Mouse (Mus musculus) left cerebral cortex, postnatal 4 days (tissue): ENCODE measurements around the gene Plekhh1. TPM values are rescaled to one million over a fixed set of nuclear protein-coding genes. Genes with fewer than 3 reads are reported as not detected.

ENCODE experiments used
- DNase-seq: peaks from one replicate; pipeline ENCODE4 v3.0.0-alpha.2; 2022
- intact Hi-C: fragments of 180-260 bp; cut with DNase I; formaldehyde crosslinking; loops from one replicate; pipeline ENCODE4 v1.15.1; 2025
- total RNA-seq, 2 experiments: library from RNA; stranded (reverse); gene quantifications; 2 replicates each; pipeline ENCODE4 v1.2.3; 2021

Plekhh1 gene
- total RNA-seq, 2 experiments from 2014 or later: 3.3 to 3.5 TPM

GRCm38 (mm10) chr12:79069916-79070315 is 41.0 kb downstream of the Plekhh1 start:
- no peak for DNase-seq
- intact Hi-C loops: no loop called here

- no peak for DNase-seq
- intact Hi-C loops: no loop called here
Observed at GRCm38 (mm10) chr12:79070736-79071333, 41.9 kb downstream of the Plekhh1 start.

GRCm38 (mm10) chr12:79072576-79072975 is 43.6 kb downstream of the Plekhh1 start:
- DNase-seq: no peak
- intact Hi-C loops: no loop called here

- intact Hi-C loops: no loop called here
- DNase-seq: no peak
Observed at GRCm38 (mm10) chr12:79073362-79073761, 44.4 kb downstream of the Plekhh1 start.

GRCm38 (mm10) chr12:79089182-79089812 is 60.3 kb downstream of the Plekhh1 start, which contains the start of gene Pigh:
Gene Pigh (minus strand): TSS chr12:79089651.
- DNase-seq: peak; percentile 88
- intact Hi-C loops: loop anchor here (5.0 kb wide), 1 partner anchor 172 kb away; no protein-coding TSS in a partner anchor

GRCm38 (mm10) chr12:79092569-79092968 is 63.6 kb downstream of the Plekhh1 start:
- intact Hi-C loops: loop anchor here (5.0 kb wide), 1 partner anchor 70 kb away; no protein-coding TSS in a partner anchor
- DNase-seq: peak; percentile 10

- intact Hi-C loops: loop anchor here (2.0 kb wide), 1 partner anchor 178 kb away; no protein-coding TSS in a partner anchor
Observed at GRCm38 (mm10) chr12:79097106-79097752, 68.3 kb downstream of the Plekhh1 start.

GRCm38 (mm10) chr12:79103773-79104172 is 74.8 kb downstream of the Plekhh1 start:
- DNase-seq: no peak
- intact Hi-C loops: no loop called here

More at GRCm38 (mm10) chr12:79097106-79097752, 68.3 kb downstream of the Plekhh1 start:
- peak; percentile 30 for DNase-seq

GRCm38 (mm10) chr12:79104544-79104943 is 75.6 kb downstream of the Plekhh1 start:
- DNase-seq: no peak
- intact Hi-C loops: no loop called here

- intact Hi-C loops: no loop called here
- DNase-seq: no peak
Observed at GRCm38 (mm10) chr12:79105312-79105711, 76.3 kb downstream of the Plekhh1 start.

- DNase-seq: no peak
- intact Hi-C loops: no loop called here
Observed at GRCm38 (mm10) chr12:79118991-79119390, 90.0 kb downstream of the Plekhh1 start.

GRCm38 (mm10) chr12:79122820-79123219 is 93.9 kb downstream of the Plekhh1 start:
- DNase-seq: no peak
- intact Hi-C loops: no loop called here

- intact Hi-C loops: no loop called here
- DNase-seq: peak; percentile 66
Observed at GRCm38 (mm10) chr12:79130299-79131177, 101.6 kb downstream of the Plekhh1 start, which contains the start of gene Arg2. Gene Arg2 (plus strand): TSS chr12:79130777.

Other genes with a start within 250 kb of the Plekhh1 start
- gene Atp6v1d, start 167.5 kb upstream of the Plekhh1 start, total RNA-seq: 100 to 1,000 TPM; 120 to 128 TPM
- gene Eif2s1, start 167.3 kb upstream of the Plekhh1 start, total RNA-seq: 10 to 100 TPM; 67.4 to 75.1 TPM
- under 1 TPM; 0.81 to 0.88 TPM for gene Plek2, start 122.2 kb upstream of the Plekhh1 start, total RNA-seq
- 100 to 1,000 TPM; 116 to 121 TPM for gene Tmem229b, start 21.5 kb upstream of the Plekhh1 start, total RNA-seq
- gene Pigh, start 60.5 kb downstream of the Plekhh1 start, total RNA-seq: 1 to 10 TPM; 8.9 to 9.5 TPM
- 10 to 100 TPM; 13.6 to 14.0 TPM for gene Arg2, start 101.6 kb downstream of the Plekhh1 start, total RNA-seq
- gene Vti1b, start 143.5 kb downstream of the Plekhh1 start, total RNA-seq: 100 to 1,000 TPM; 153 to 159 TPM
- 10 to 100 TPM; 41.4 to 43.2 TPM for gene Rdh11, start 163.1 kb downstream of the Plekhh1 start, total RNA-seq
- gene Rdh12, start 179.8 kb downstream of the Plekhh1 start, total RNA-seq: 1 to 10 TPM in 1 of 2 experiments, under 1 TPM in 1; 0.84 to 1.3 TPM